Mouse (Mus musculus) midbrain, embryonic 14.5 days (tissue): Measurements from ENCODE around the gene Rtn2. TPM values are rescaled to one million over a fixed set of nuclear protein-coding genes. Genes with fewer than 3 reads are reported as not detected.
A peak's percentile ranks its signal among the peaks of the same experiment; 100 is the strongest.

Source experiments
- ATAC-seq: fragments of 200-750 bp; cut with Nextera tagmentation; 2 replicates; pipeline ENCODE4 v1.8.0; 2017; ENCODE audit warnings: moderate number of reproducible peaks, moderate library complexity; ENCODE audit not compliant: low FRiP score, low TSS enrichment
- DNase-seq: peaks from one replicate; pipeline ENCODE4 v3.0.0-alpha.2; 2015
- H3K27ac ChIP-seq: fragments of 300-500 bp; sonication (generic); replicated peaks from 2 replicates; pipeline ENCODE4 v1.5.1; 2014; ENCODE audit warnings: mild to moderate bottlenecking, low read depth, low read length, moderate library complexity
- H3K27me3 ChIP-seq: fragments of 300-500 bp; sonication (generic); 2 replicates; pipeline ENCODE4 v1.6.1; 2014; ENCODE audit warnings: low read length, control low read depth, mixed read lengths; ENCODE audit not compliant: control insufficient read depth, insufficient read depth
- H3K36me3 ChIP-seq: fragments of 300-500 bp; sonication (generic); 2 replicates; pipeline ENCODE4 v1.6.1; 2014; ENCODE audit warnings: low read length, control low read depth; ENCODE audit not compliant: control insufficient read depth, insufficient read depth
- H3K4me1 ChIP-seq: fragments of 300-500 bp; sonication (generic); 2 replicates; pipeline ENCODE4 v1.6.1; 2014; ENCODE audit warnings: mild to moderate bottlenecking, antibody characterized with exemption, low read length, control low read depth; ENCODE audit not compliant: control insufficient read depth, insufficient read depth
- H3K4me2 ChIP-seq: fragments of 300-500 bp; sonication (generic); 2 replicates; pipeline ENCODE4 v1.6.1; 2014; ENCODE audit warnings: mild to moderate bottlenecking, low read length, moderate library complexity
- H3K4me3 ChIP-seq: fragments of 300-500 bp; sonication (generic); replicated peaks from 2 replicates; pipeline ENCODE4 v1.5.1; 2014; ENCODE audit warnings: low read depth, low read length
- H3K9ac ChIP-seq: fragments of 300-500 bp; sonication (generic); replicated peaks from 2 replicates; pipeline ENCODE4 v1.6.1; 2014; ENCODE audit warnings: mild to moderate bottlenecking, low read length, moderate library complexity
- H3K9me3 ChIP-seq: fragments of 300-500 bp; sonication (generic); 2 replicates; pipeline ENCODE4 v1.6.1; 2016; ENCODE audit warnings: low read length, control low read depth, mixed read lengths; ENCODE audit not compliant: control insufficient read depth
- WGBS: fragments of 180-500 bp; shearing (Covaris S2); extraction: QIAGEN DNeasy Blood & Tissue Kit; methylation state at CpG from one replicate; pipeline ENCODE4 v1.1.7; 2014; 5-methylcytosine and 5-hydroxymethylcytosine counted together
- polyA plus RNA-seq: library from polyadenylated mRNA; unstranded; fragments of >200 nt; fragmentation: Nextera tagmentation; extraction: Ambion mirVana; gene quantifications from 2 replicates; pipeline ENCODE4 v1.2.1, GENCODE M21; 2014

Gene Rtn2
- polyA plus RNA-seq: 100.0 and 101 TPM in 2 replicates

DNA sequence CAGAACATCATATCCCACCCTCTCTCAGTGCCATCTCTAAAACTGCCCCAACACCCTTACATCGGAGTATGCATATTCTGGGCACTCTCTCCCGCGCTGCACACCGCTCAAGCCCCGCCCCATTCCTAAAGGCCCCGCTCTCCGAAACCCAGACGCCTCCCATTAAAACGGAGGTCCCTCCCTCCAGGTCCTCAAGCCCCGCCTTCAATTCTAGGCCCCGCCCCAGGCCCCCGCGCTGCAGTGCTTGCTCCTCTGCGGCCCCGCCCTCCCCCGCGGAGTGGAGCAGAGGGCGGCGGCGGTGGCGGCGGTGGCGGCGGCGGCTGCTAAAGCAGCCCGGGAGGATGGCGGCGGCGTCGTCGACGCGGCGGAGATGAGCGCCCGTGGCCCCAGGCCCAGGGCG is at the start of gene Rtn2:
Gene Rtn2 (plus strand): TSS at position 240 of the 400 bp plus-strand sequence.
- H3K36me3 ChIP-seq: peaks cover 11% of the 10 kb centered on the region
- DNase-seq: peak; percentile 92
- WGBS: under 1% methylated on average over 36 of the region's 37 CpGs
- H3K27ac ChIP-seq: peak within 1 kb of the TSS; percentile 96
- H3K4me2 ChIP-seq: peak within 1 kb of the TSS; percentile 83
- no peaks in the 10 kb centered on the region for H3K9me3 ChIP-seq
- H3K27me3 ChIP-seq: peaks cover 40% of the 10 kb centered on the region
- peak within 1 kb of the TSS; percentile 99 for H3K9ac ChIP-seq
- peak within 1 kb of the TSS; percentile 94 for H3K4me3 ChIP-seq
- peak; percentile 87 for ATAC-seq
- H3K4me1 ChIP-seq: peaks cover 16% of the 10 kb centered on the region

DNA sequence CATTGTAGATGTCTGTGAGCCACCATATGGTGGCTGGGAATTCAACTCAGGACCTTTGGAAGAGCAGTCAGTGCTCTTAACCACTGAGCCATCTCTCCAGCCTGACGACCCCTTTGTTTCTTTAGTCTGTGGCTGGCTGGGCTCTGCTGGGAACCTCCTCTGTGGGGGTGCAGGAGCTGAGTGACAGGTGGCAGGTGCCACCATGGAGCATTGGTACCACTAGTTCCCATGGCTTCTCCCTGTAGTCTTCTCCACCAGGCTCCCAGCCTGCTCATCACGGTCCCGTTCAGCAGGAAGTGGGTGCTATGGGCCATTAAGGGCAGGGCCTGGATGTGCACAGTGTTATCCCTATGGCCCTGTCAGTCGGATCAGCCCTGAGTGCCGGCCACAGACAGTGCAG is 47.8 kb upstream of the Rtn2 start:
- peaks cover 8% of the 10 kb centered on the region for H3K36me3 ChIP-seq
- no peak for ATAC-seq
- no peak overlapping the region for H3K27ac ChIP-seq
- H3K4me3 ChIP-seq: no peak overlapping the region
- no peak overlapping the region for H3K9ac ChIP-seq
- H3K27me3 ChIP-seq: no peaks in the 10 kb centered on the region
- H3K4me1 ChIP-seq: peaks cover 5% of the 10 kb centered on the region
- H3K4me2 ChIP-seq: no peak overlapping the region
- no peak for DNase-seq
- WGBS: 84% methylated on average over 5 of the region's 5 CpGs
- no peaks in the 10 kb centered on the region for H3K9me3 ChIP-seq

DNA sequence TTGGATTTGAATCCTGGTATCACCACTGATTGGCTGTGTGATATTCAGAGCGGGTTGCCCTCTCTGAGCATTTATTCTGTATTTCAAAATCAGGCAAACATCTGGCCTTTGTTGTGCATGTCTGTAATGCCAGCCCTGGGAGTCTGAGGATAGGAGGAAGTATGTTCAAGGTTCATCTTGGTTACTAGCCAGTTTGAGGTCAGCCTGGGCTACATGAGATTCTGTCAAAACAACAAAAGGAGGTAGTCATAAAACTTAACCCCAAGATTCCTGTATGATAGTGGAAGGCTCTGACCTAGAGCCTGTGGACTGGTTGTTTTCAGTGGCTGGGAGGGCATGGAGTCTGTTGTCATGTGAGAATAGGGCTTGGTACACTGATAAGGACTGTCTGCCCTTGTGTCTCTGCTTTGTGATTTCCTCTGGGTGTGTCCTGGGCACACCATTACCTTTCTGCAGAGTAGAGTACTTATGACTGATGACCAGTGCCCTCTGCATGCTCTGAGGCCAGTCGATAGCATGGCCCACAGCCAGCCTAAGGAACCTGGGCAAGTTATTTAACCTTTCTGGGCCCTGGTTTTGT is 47.2 kb upstream of the Rtn2 start:
- no peak overlapping the region for H3K9ac ChIP-seq
- H3K27ac ChIP-seq: no peak overlapping the region
- no peak overlapping the region for H3K4me2 ChIP-seq
- 96% methylated on average over 2 of the region's 2 CpGs for WGBS
- H3K36me3 ChIP-seq: peaks cover 8% of the 10 kb centered on the region
- ATAC-seq (no peak), DNase-seq (no peak)
- no peaks in the 10 kb centered on the region for H3K27me3 ChIP-seq
- H3K4me1 ChIP-seq: no peaks in the 10 kb centered on the region
- H3K4me3 ChIP-seq: no peak overlapping the region
- no peaks in the 10 kb centered on the region for H3K9me3 ChIP-seq

DNA sequence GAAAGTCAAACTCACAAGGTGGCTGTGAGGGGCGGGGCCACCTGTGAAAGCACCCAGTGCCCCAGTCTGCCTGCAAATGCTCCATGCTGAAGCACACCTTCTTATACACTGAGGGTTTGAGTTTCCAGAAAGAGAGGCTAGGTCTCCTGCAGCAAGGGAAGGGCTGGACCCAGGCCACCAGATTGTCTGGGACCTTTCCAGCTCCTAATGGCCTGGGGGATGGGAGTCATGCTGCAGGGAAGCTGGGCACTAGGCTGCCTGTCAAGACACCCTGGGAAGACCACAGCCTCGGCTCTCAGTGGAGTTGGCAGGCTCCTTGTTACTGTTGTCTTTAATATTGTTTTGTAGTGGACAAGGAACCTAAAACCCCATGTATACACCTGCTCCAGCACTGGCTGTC is 46.0 kb upstream of the Rtn2 start:
- no peak overlapping the region for H3K9ac ChIP-seq
- no peaks in the 10 kb centered on the region for H3K27me3 ChIP-seq
- H3K4me2 ChIP-seq: no peak overlapping the region
- H3K36me3 ChIP-seq: peaks cover under 1% of the 10 kb centered on the region; the same call in 1 of the 2 replicates
- H3K9me3 ChIP-seq: no peaks in the 10 kb centered on the region
- no peaks in the 10 kb centered on the region for H3K4me1 ChIP-seq
- 82% methylated on average over 2 of the region's 2 CpGs for WGBS
- H3K4me3 ChIP-seq: no peak overlapping the region
- ATAC-seq: no peak
- DNase-seq: no peak
- H3K27ac ChIP-seq: no peak overlapping the region

DNA sequence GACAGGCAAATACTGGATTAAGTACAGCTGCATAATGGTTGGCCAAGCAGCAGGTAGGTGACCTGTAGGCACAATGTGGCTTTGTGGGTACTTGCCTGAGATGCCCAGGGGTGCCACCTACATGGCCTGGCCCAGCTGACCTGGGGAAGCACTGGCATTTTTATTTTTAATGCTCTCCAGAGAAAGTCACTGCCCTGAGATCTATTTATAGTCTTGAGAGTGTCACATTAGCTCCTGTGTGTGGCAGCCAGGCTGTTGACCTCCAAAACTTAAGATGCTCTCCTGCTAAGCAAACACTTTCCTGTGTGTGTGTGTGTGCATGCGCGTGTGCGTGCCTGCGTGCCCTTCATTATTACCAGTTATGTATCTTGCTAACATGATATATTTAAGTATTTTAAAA is 44.1 kb upstream of the Rtn2 start:
- ATAC-seq (no peak), DNase-seq (no peak)
- H3K9ac ChIP-seq: no peak overlapping the region
- H3K4me3 ChIP-seq: no peak overlapping the region
- H3K36me3 ChIP-seq: no peaks in the 10 kb centered on the region
- no peaks in the 10 kb centered on the region for H3K9me3 ChIP-seq
- H3K4me1 ChIP-seq: no peaks in the 10 kb centered on the region
- H3K27ac ChIP-seq: no peak overlapping the region
- H3K27me3 ChIP-seq: no peaks in the 10 kb centered on the region
- no peak overlapping the region for H3K4me2 ChIP-seq
- over 99% methylated on average over 4 of the region's 4 CpGs for WGBS

DNA sequence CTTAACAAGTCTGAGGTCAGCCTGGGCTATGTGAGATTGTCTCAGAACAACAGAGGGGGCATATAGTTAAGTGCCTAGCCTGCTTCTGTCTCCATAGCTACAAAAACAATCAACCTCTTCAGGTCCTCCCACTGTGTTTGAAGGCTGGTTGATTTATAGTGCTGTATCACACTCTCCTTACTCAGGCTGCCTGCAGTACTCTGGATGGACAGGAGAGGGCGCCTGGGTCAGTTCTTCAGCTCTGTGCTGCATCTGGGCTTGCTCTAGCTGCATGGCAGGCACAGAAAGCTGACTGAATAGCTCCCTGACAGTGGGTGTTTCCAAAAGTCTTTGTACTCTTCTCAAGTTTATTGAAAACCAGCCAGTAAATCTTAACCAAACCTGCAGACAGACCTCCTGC is 43.0 kb upstream of the Rtn2 start:
- H3K4me3 ChIP-seq: no peak overlapping the region
- DNase-seq: peak; percentile 92
- no peaks in the 10 kb centered on the region for H3K36me3 ChIP-seq
- H3K27me3 ChIP-seq: no peaks in the 10 kb centered on the region
- WGBS: 0% methylated on average over 1 of the region's 1 CpGs
- H3K4me2 ChIP-seq: no peak overlapping the region
- no peaks in the 10 kb centered on the region for H3K4me1 ChIP-seq
- H3K27ac ChIP-seq: no peak overlapping the region
- no peaks in the 10 kb centered on the region for H3K9me3 ChIP-seq
- no peak overlapping the region for H3K9ac ChIP-seq
- ATAC-seq: peak; percentile 81

DNA sequence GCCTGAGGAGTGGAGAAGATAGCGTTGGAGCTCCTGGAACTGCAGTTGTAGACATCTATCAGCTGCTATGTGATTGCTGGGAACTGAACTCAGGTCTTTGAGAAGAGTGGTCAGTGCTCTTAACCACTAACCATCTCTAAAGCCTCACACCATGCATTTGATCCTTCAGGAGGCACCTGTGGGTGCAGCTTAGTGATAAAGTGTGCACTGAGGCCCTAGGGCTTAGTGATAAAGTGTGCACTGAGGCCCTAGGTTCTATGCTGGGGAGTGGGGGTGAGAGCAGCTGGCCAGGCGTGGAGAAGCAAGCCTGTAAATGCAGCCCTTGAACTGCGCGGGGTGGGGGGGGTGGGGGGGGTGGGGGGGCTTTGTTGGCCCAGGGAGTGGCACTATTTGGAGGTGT is 42.4 kb upstream of the Rtn2 start:
- Histone ChIP-seq H3K36me3 (peaks cover 4% of the 10 kb centered on the region), H3K27me3 (no peaks in the 10 kb centered on the region), H3K4me1 (no peaks in the 10 kb centered on the region), H3K9me3 (no peaks in the 10 kb centered on the region), H3K27ac (no peak overlapping the region), H3K4me2 (no peak overlapping the region), H3K4me3 (no peak overlapping the region), H3K9ac (no peak overlapping the region)
- DNase-seq (no peak), ATAC-seq (no peak)
- 65% methylated on average over 4 of the region's 4 CpGs for WGBS

DNA sequence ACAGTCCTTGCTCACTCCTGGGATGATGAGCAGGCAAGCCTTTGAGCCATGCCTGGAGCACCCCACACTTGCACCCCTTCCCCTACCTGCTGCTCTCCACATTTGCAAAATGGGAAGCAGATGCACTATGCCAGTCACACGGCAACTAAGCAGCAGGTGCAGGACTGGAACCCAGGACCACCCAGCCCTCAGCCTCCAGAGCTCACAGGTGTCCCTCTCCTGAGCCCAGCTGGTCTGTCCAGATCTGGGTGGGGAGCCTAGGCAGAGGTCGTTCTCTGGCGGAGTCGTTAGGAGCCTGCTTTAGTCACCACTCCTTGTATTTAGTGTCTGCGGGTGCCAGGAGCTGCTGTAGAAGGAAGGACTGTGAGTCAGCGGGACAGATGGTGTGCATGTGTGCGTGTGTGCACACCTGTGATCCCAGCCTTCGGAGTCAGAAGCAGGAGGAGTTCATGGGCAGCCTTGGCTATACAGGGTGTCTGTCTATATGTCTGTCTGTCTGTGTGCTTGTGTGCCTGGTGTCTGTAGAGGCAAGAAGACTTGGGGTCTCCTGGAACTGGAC is 41.4 kb upstream of the Rtn2 start:
- no peaks in the 10 kb centered on the region for H3K9me3 ChIP-seq
- DNase-seq (no peak), ATAC-seq (no peak)
- H3K4me2 ChIP-seq: no peak overlapping the region
- no peaks in the 10 kb centered on the region for H3K27me3 ChIP-seq
- no peak overlapping the region for H3K27ac ChIP-seq
- peaks cover 13% of the 10 kb centered on the region for H3K36me3 ChIP-seq
- no peak overlapping the region for H3K4me3 ChIP-seq
- H3K4me1 ChIP-seq: no peaks in the 10 kb centered on the region
- H3K9ac ChIP-seq: no peak overlapping the region
- 92% methylated on average over 8 of the region's 8 CpGs for WGBS

DNA sequence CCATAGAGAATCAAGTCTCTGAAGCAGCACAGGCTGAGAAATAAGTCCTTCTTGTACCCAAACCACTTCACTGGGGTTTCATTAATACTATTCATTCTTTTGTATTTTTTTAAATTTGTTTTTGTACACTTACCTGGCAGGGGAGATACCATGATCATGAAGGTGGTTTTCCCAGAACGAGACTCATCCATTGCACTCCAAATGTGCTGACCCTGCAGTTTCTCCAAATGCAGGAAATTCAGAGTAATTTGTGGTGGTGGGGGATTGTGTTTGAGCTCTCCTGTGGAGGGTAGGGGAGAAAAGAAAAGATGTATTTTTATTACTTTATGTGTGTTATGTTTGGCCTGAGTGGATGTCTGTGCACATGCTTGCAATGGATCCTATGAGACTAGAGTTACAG is 40.4 kb upstream of the Rtn2 start:
- H3K27ac ChIP-seq: no peak overlapping the region
- WGBS: 97% methylated on average over 1 of the region's 1 CpGs
- DNase-seq (no peak), ATAC-seq (no peak)
- H3K27me3 ChIP-seq: no peaks in the 10 kb centered on the region
- no peak overlapping the region for H3K4me2 ChIP-seq
- no peak overlapping the region for H3K9ac ChIP-seq
- peaks cover 13% of the 10 kb centered on the region for H3K36me3 ChIP-seq
- no peaks in the 10 kb centered on the region for H3K9me3 ChIP-seq
- H3K4me1 ChIP-seq: no peaks in the 10 kb centered on the region
- no peak overlapping the region for H3K4me3 ChIP-seq
